Mouse (Mus musculus) kidney, adult 2 months (tissue): Measurements from ENCODE around the gene Hoxa13.

Source experiments
- CTCF ChIP-seq: fragments of 200-500 bp; conservative IDR thresholded peaks from 2 replicates; pipeline ENCODE4 v1.5.1; 2011; ENCODE audit warnings: low read depth, mild to moderate bottlenecking, control low read depth, low read length, moderate library complexity, mixed read lengths; ENCODE audit not compliant: insufficient read depth, insufficient read length
- POLR2A ChIP-seq: fragments of 200-500 bp; IDR thresholded peaks from one replicate; pipeline ENCODE4 v1.6.1; 2011; ENCODE audit warnings: low read depth, low read length, control low read depth

- TF ChIP-seq CTCF (no peak), POLR2A (no peak)
Observed at GRCm38 (mm10) chr6:52276382-52276781, 15.7 kb upstream of the Hoxa13 start.
